Mouse (Mus musculus) erythroblast, embryonic 14.5 days (primary cell): ENCODE data around the gene Gnb3. TPM values are rescaled to one million over a fixed set of nuclear protein-coding genes. Genes with fewer than 3 reads are reported as not detected.

Experiments used
- H3K27me3 ChIP-seq: 2 replicates; pipeline ENCODE4 v1.6.1; 2012; ENCODE audit warnings: inconsistent platforms; ENCODE audit not compliant: control insufficient read depth
- H3K36me3 ChIP-seq: 2 replicates; pipeline ENCODE4 v1.6.1; 2012; ENCODE audit warnings: mild to moderate bottlenecking, inconsistent platforms; ENCODE audit not compliant: control insufficient read depth
- H3K4me1 ChIP-seq: 2 replicates; pipeline ENCODE4 v1.6.1; 2012; ENCODE audit warnings: inconsistent platforms; ENCODE audit not compliant: control insufficient read depth
- H3K4me3 ChIP-seq: replicated peaks from 2 replicates; pipeline ENCODE3; 2012; ENCODE audit warnings: moderate library complexity, mild to moderate bottlenecking, inconsistent platforms
- H3K9me3 ChIP-seq: 2 replicates; pipeline ENCODE4 v1.6.1; 2012; ENCODE audit warnings: low read length, inconsistent platforms, mixed read lengths; ENCODE audit not compliant: control insufficient read depth
- GATA1 ChIP-seq: IDR thresholded peaks from 2 replicates; pipeline ENCODE4 v1.6.1; 2012; ENCODE audit warnings: low read length, inconsistent platforms, mixed read lengths
- TAL1 ChIP-seq: IDR thresholded peaks from 3 replicates; pipeline ENCODE4 v1.6.1; 2012; ENCODE audit warnings: low read length, inconsistent platforms, mixed read lengths
- polyA plus RNA-seq: library from polyadenylated mRNA; stranded (reverse); fragments of >175 nt; gene quantifications from 2 replicates; pipeline ENCODE4 v1.2.3, GENCODE M21; 2012

The Gnb3 gene
- polyA plus RNA-seq, 1 experiment, result not detected

GRCm38 (mm10) chr6:124796200-124796599 lies 43.9 kb downstream of the Gnb3 start:
- TF ChIP-seq GATA1, result no peak
- no peak for TF ChIP-seq TAL1
- no peaks in the 10 kb centered on the region for H3K9me3 ChIP-seq
- H3K36me3 ChIP-seq, result no peaks in the 10 kb centered on the region

GRCm38 (mm10) chr6:124795781-124796180 lies 44.3 kb downstream of the Gnb3 start:
- Histone ChIP-seq H3K4me3 (no peak overlapping the region), H3K36me3 (no peaks in the 10 kb centered on the region), H3K4me1 (no peaks in the 10 kb centered on the region), H3K9me3 (no peaks in the 10 kb centered on the region), H3K27me3 (no peaks in the 10 kb centered on the region; the same call in 1 of the 2 replicates)
- TF ChIP-seq GATA1 (no peak), TAL1 (no peak)

More at GRCm38 (mm10) chr6:124796200-124796599, 43.9 kb downstream of the Gnb3 start:
- no peaks in the 10 kb centered on the region for H3K4me1 ChIP-seq
- no peak overlapping the region for H3K4me3 ChIP-seq
- H3K27me3 ChIP-seq, result no peaks in the 10 kb centered on the region; the same call in 1 of the 2 replicates

- H3K4me1 ChIP-seq, result no peaks in the 10 kb centered on the region
- H3K36me3 ChIP-seq, result no peaks in the 10 kb centered on the region
- TF ChIP-seq TAL1 (no peak), GATA1 (no peak)
- H3K4me3 ChIP-seq, result no peak overlapping the region
- no peaks in the 10 kb centered on the region; the same call in 1 of the 2 replicates for H3K27me3 ChIP-seq
- H3K9me3 ChIP-seq, result no peaks in the 10 kb centered on the region
Measured at GRCm38 (mm10) chr6:124791911-124792310, 48.2 kb downstream of the Gnb3 start.

- TF ChIP-seq GATA1, result no peak
- TF ChIP-seq TAL1, result no peak
- Histone ChIP-seq H3K4me3 (no peak overlapping the region), H3K4me1 (no peaks in the 10 kb centered on the region), H3K27me3 (no peaks in the 10 kb centered on the region; the same call in 1 of the 2 replicates), H3K36me3 (no peaks in the 10 kb centered on the region), H3K9me3 (no peaks in the 10 kb centered on the region)
Measured at GRCm38 (mm10) chr6:124790121-124790520, 50.0 kb downstream of the Gnb3 start.

GRCm38 (mm10) chr6:124789519-124789918 lies 50.6 kb downstream of the Gnb3 start:
- Histone ChIP-seq H3K36me3 (no peaks in the 10 kb centered on the region), H3K4me1 (no peaks in the 10 kb centered on the region), H3K9me3 (no peaks in the 10 kb centered on the region), H3K27me3 (no peaks in the 10 kb centered on the region; the same call in 1 of the 2 replicates), H3K4me3 (no peak overlapping the region)
- no peak for TF ChIP-seq TAL1
- no peak for TF ChIP-seq GATA1

- TF ChIP-seq GATA1, result no peak
- no peak for TF ChIP-seq TAL1
- Histone ChIP-seq H3K36me3 (no peaks in the 10 kb centered on the region), H3K4me3 (no peak overlapping the region), H3K4me1 (no peaks in the 10 kb centered on the region), H3K9me3 (no peaks in the 10 kb centered on the region), H3K27me3 (no peaks in the 10 kb centered on the region; the same call in 1 of the 2 replicates)
Measured at GRCm38 (mm10) chr6:124787722-124788121, 52.4 kb downstream of the Gnb3 start.

- Histone ChIP-seq H3K4me3 (no peak overlapping the region), H3K4me1 (no peaks in the 10 kb centered on the region), H3K36me3 (no peaks in the 10 kb centered on the region), H3K9me3 (no peaks in the 10 kb centered on the region), H3K27me3 (no peaks in the 10 kb centered on the region; the same call in 1 of the 2 replicates)
- TF ChIP-seq GATA1 (no peak), TAL1 (no peak)
Measured at GRCm38 (mm10) chr6:124786756-124787420, 53.2 kb downstream of the Gnb3 start.

Other genes starting within 250 kb of the Gnb3 start
- gene C1s2, start 204.2 kb downstream of the Gnb3 start, polyA plus RNA-seq, result not detected in 2 replicates
- 15.9 and 16.0 TPM in 2 replicates for gene Lpcat3, start 177.2 kb downstream of the Gnb3 start, polyA plus RNA-seq
- 13.7 and 19.1 TPM in 2 replicates for gene Emg1, start 128.1 kb downstream of the Gnb3 start, polyA plus RNA-seq
- 19.9 and 21.8 TPM in 2 replicates for gene Phb2, start 127.9 kb downstream of the Gnb3 start, polyA plus RNA-seq
- gene Ptpn6, start 101.6 kb downstream of the Gnb3 start, polyA plus RNA-seq, result 0.20 and 0.68 TPM in 2 replicates
- 0.95 and 2.7 TPM in 2 replicates for gene Grcc10, start 98.9 kb downstream of the Gnb3 start, polyA plus RNA-seq
- 0.02 and 0.04 TPM in 2 replicates for gene Gm45234, start 84.3 kb downstream of the Gnb3 start, polyA plus RNA-seq
- 0.14 and 0.32 TPM in 2 replicates for gene Atn1, start 83.8 kb downstream of the Gnb3 start, polyA plus RNA-seq
- gene Eno2, start 70.6 kb downstream of the Gnb3 start, polyA plus RNA-seq, result not detected in 2 replicates
- not detected in 2 replicates for gene Lrrc23, start 60.5 kb downstream of the Gnb3 start, polyA plus RNA-seq
- gene Spsb2, start 31.6 kb downstream of the Gnb3 start, polyA plus RNA-seq, result 0.77 and 0.81 TPM in 2 replicates
- 10.3 and 10.7 TPM in 2 replicates for gene Tpi1, start 26.0 kb downstream of the Gnb3 start, polyA plus RNA-seq
- gene Usp5, start 10.8 kb downstream of the Gnb3 start, polyA plus RNA-seq, result 4.6 and 5.6 TPM in 2 replicates
- gene Cdca3, start 10.7 kb downstream of the Gnb3 start, polyA plus RNA-seq, result 26.9 and 32.9 TPM in 2 replicates
- gene P3h3, start 17.5 kb upstream of the Gnb3 start, polyA plus RNA-seq, result 0.03 TPM in 1 of 2 replicates, not detected in the other
- 0.01 TPM in 1 of 2 replicates, not detected in the other for gene Gpr162, start 23.7 kb upstream of the Gnb3 start, polyA plus RNA-seq
- not detected in 2 replicates for gene Cd4, start 47.9 kb upstream of the Gnb3 start, polyA plus RNA-seq
- not detected in 2 replicates for gene Lag3, start 71.4 kb upstream of the Gnb3 start, polyA plus RNA-seq
- gene Ptms, start 79.8 kb upstream of the Gnb3 start, polyA plus RNA-seq, result 2.6 and 3.1 TPM in 2 replicates
- 21.9 and 22.2 TPM in 2 replicates for gene Mlf2, start 91.1 kb upstream of the Gnb3 start, polyA plus RNA-seq
- 2.7 TPM in 2 replicates for gene Cops7a, start 125.3 kb upstream of the Gnb3 start, polyA plus RNA-seq
- 0.03 TPM in 1 of 2 replicates, not detected in the other for gene Pianp, start 156.4 kb upstream of the Gnb3 start, polyA plus RNA-seq
- gene Zfp384, start 168.9 kb upstream of the Gnb3 start, polyA plus RNA-seq, result 3.9 and 4.2 TPM in 2 replicates
- 1.1 and 1.8 TPM in 2 replicates for gene Ing4, start 199.5 kb upstream of the Gnb3 start, polyA plus RNA-seq
- gene Acrbp, start 209.4 kb upstream of the Gnb3 start, polyA plus RNA-seq, result 0.97 and 1.6 TPM in 2 replicates
- gene Lpar5, start 227.6 kb upstream of the Gnb3 start, polyA plus RNA-seq, result 0.06 TPM in 1 of 2 replicates, not detected in the other